16 mouse cellular contexts compared by ENCODE assay signal in genomic region chr5:132013296-132013695, GRCm38 (mm10).
"Had no signal": no experiment of that assay in that cellular context is flagged by ENCODE, and none has a peak within 500 bp of the region (broad histone marks: within the 10 kb centered on the region; RNA-seq: fewer than 3 reads in every experiment).

No protein-coding gene starts in this region.

- ATAC-seq: lung, postnatal 0 days; midbrain, embryonic 13.5 days; midbrain, embryonic 15.5 days had no signal

- H3K9ac ChIP-seq: lung, embryonic 15.5 days; midbrain, embryonic 13.5 days; midbrain, embryonic 15.5 days; neural tube, embryonic 12.5 days; stomach, embryonic 15.5 days had no signal

- H3K4me3 ChIP-seq: lung, embryonic 15.5 days; megakaryocyte, embryonic 14.5 days; midbrain, embryonic 13.5 days; midbrain, embryonic 15.5 days; neural tube, embryonic 12.5 days; stomach, embryonic 15.5 days had no signal

- DNase-seq: lung, postnatal 14 days; lung, postnatal 36 days; right cerebral cortex, postnatal 14 days; thymus, adult 2 months; thymus, postnatal 25 days; thymus, postnatal 4 days had no signal

- H3K36me3 ChIP-seq: lung, embryonic 15.5 days; midbrain, embryonic 13.5 days; midbrain, embryonic 15.5 days; neural tube, embryonic 12.5 days; stomach, embryonic 15.5 days had no signal

- H3K9me3 ChIP-seq: lung, embryonic 15.5 days; midbrain, embryonic 13.5 days; midbrain, embryonic 15.5 days; neural tube, embryonic 12.5 days; stomach, embryonic 15.5 days had no signal

- H3K4me2 ChIP-seq: lung, embryonic 15.5 days; midbrain, embryonic 11.5 days; midbrain, embryonic 13.5 days; midbrain, embryonic 15.5 days; neural tube, embryonic 12.5 days; stomach, embryonic 15.5 days had no signal

- H3K27me3 ChIP-seq: lung, embryonic 15.5 days; midbrain, embryonic 13.5 days; midbrain, embryonic 15.5 days; neural tube, embryonic 12.5 days; stomach, embryonic 15.5 days had no signal

- H3K27ac ChIP-seq: lung, embryonic 15.5 days; macrophage; midbrain, embryonic 13.5 days; midbrain, embryonic 15.5 days; neural tube, embryonic 12.5 days; stomach, embryonic 15.5 days; stomach, postnatal 0 days had no signal

- H3K4me1 ChIP-seq: lung, embryonic 15.5 days; midbrain, embryonic 13.5 days; midbrain, embryonic 15.5 days; neural tube, embryonic 12.5 days; stomach, embryonic 15.5 days had no signal
